Mouse (Mus musculus) limb, embryonic 11.5 days (tissue): ENCODE measurements at regions not wholly inside any gene's neighbourhood (a gene's known extent, or its start where the extent isn't known, plus 50 kb on each side); places are given as distances from the start of the nearest gene placed in this dataset.

Experiments
- ATAC-seq: fragments of 200-750 bp; cut with Nextera tagmentation; 2 replicates; pipeline ENCODE4 v1.8.0; 2017; ENCODE audit warnings: low read depth; ENCODE audit not compliant: insufficient number of reproducible peaks, low FRiP score, low TSS enrichment
- DNase-seq: peaks from one replicate; pipeline ENCODE4 v3.0.0-alpha.2; 2015; ENCODE audit warnings: low spot score
- H3K27ac ChIP-seq: fragments of 300-500 bp; sonication (generic); replicated peaks from 2 replicates; pipeline ENCODE4 v1.5.1; 2014; ENCODE audit warnings: low read depth, mild to moderate bottlenecking, low read length
- H3K27me3 ChIP-seq: fragments of 300-500 bp; sonication (generic); 2 replicates; pipeline ENCODE4 v1.6.1; 2014; ENCODE audit warnings: mild to moderate bottlenecking, low read length, mixed read lengths; ENCODE audit not compliant: control insufficient read depth, insufficient read depth
- H3K36me3 ChIP-seq: fragments of 300-500 bp; sonication (generic); 2 replicates; pipeline ENCODE4 v1.6.1; 2014; ENCODE audit warnings: mild to moderate bottlenecking, low read length, moderate library complexity, mixed read lengths; ENCODE audit not compliant: control insufficient read depth, insufficient read depth
- H3K4me1 ChIP-seq: fragments of 300-500 bp; sonication (generic); 2 replicates; pipeline ENCODE4 v1.6.1; 2014; ENCODE audit warnings: low read length, mixed read lengths; ENCODE audit not compliant: control insufficient read depth, insufficient read depth
- H3K4me2 ChIP-seq: fragments of 300-500 bp; sonication (generic); 2 replicates; pipeline ENCODE4 v1.6.1; 2014; ENCODE audit warnings: low read depth, mild to moderate bottlenecking, moderate library complexity; ENCODE audit not compliant: severe bottlenecking
- H3K4me3 ChIP-seq: fragments of 300-500 bp; sonication (generic); 2 replicates; pipeline ENCODE4 v1.5.1; 2014; ENCODE audit warnings: low read depth, low read length
- H3K9ac ChIP-seq: fragments of 300-500 bp; sonication (generic); 2 replicates; pipeline ENCODE4 v1.6.1; 2014; ENCODE audit warnings: mild to moderate bottlenecking, low read length
- H3K9me3 ChIP-seq: fragments of 300-500 bp; sonication (generic); 2 replicates; pipeline ENCODE4 v1.6.1; 2016; ENCODE audit warnings: low read length; ENCODE audit not compliant: control insufficient read depth
- WGBS: fragments of 180-500 bp; shearing (Covaris S2); extraction: QIAGEN DNeasy Blood & Tissue Kit; methylation state at CpG from one replicate; pipeline ENCODE4 v1.1.7; 2014; 5-methylcytosine and 5-hydroxymethylcytosine counted together

- ATAC-seq (no peak), DNase-seq (no peak)
- no peak overlapping the region for H3K4me3 ChIP-seq
- H3K27me3 ChIP-seq, result no peaks in the 10 kb centered on the region
- H3K27ac ChIP-seq, result no peak overlapping the region
- no peak overlapping the region for H3K4me2 ChIP-seq
- no peaks in the 10 kb centered on the region for H3K9me3 ChIP-seq
- H3K4me1 ChIP-seq, result no peaks in the 10 kb centered on the region
- no peaks in the 10 kb centered on the region for H3K36me3 ChIP-seq
- no peak overlapping the region for H3K9ac ChIP-seq
Observed at GRCm38 (mm10) chr3:60324969-60325368, 147.7 kb upstream of the Mbnl1 start.

- no peaks in the 10 kb centered on the region for H3K36me3 ChIP-seq
- H3K9me3 ChIP-seq, result no peaks in the 10 kb centered on the region
- H3K27me3 ChIP-seq, result no peaks in the 10 kb centered on the region
- no peak overlapping the region for H3K4me3 ChIP-seq
- H3K9ac ChIP-seq, result no peak overlapping the region
- no peak overlapping the region for H3K27ac ChIP-seq
- H3K4me1 ChIP-seq, result no peaks in the 10 kb centered on the region
- no peak overlapping the region for H3K4me2 ChIP-seq
- DNase-seq (no peak), ATAC-seq (no peak)
Observed at GRCm38 (mm10) chr3:60332460-60332859, 140.2 kb upstream of the Mbnl1 start.

- Histone ChIP-seq H3K27me3 (no peaks in the 10 kb centered on the region), H3K4me3 (no peak overlapping the region), H3K9me3 (no peaks in the 10 kb centered on the region), H3K36me3 (no peaks in the 10 kb centered on the region), H3K4me2 (no peak overlapping the region), H3K9ac (no peak overlapping the region), H3K27ac (no peak overlapping the region), H3K4me1 (no peaks in the 10 kb centered on the region)
- 87% methylated on average over 2 of the region's 2 CpGs for WGBS
- DNase-seq (no peak), ATAC-seq (no peak)
Observed at GRCm38 (mm10) chr3:60333669-60334068, 139.0 kb upstream of the Mbnl1 start.

- no peaks in the 10 kb centered on the region for H3K27me3 ChIP-seq
- H3K4me3 ChIP-seq, result no peak overlapping the region
- no peaks in the 10 kb centered on the region for H3K9me3 ChIP-seq
- DNase-seq (no peak), ATAC-seq (no peak)
- H3K9ac ChIP-seq, result no peak overlapping the region
- no peaks in the 10 kb centered on the region for H3K4me1 ChIP-seq
- no peak overlapping the region for H3K27ac ChIP-seq
- 89% methylated on average over 2 of the region's 2 CpGs for WGBS
- H3K4me2 ChIP-seq, result no peak overlapping the region
- no peaks in the 10 kb centered on the region for H3K36me3 ChIP-seq
Observed at GRCm38 (mm10) chr3:60334133-60334532, 138.5 kb upstream of the Mbnl1 start.

- H3K4me1 ChIP-seq, result no peaks in the 10 kb centered on the region
- no peak overlapping the region for H3K9ac ChIP-seq
- H3K36me3 ChIP-seq, result no peaks in the 10 kb centered on the region
- ATAC-seq, result no peak
- H3K27ac ChIP-seq, result no peak overlapping the region
- H3K4me3 ChIP-seq, result no peak overlapping the region
- no peaks in the 10 kb centered on the region for H3K27me3 ChIP-seq
- DNase-seq, result no peak
- no peaks in the 10 kb centered on the region for H3K9me3 ChIP-seq
- no peak overlapping the region for H3K4me2 ChIP-seq
Observed at GRCm38 (mm10) chr3:60346390-60346789, 126.2 kb upstream of the Mbnl1 start.

GRCm38 (mm10) chr3:60347049-60347448 lies 125.6 kb upstream of the Mbnl1 start:
- no peak for DNase-seq
- Histone ChIP-seq H3K27me3 (no peaks in the 10 kb centered on the region), H3K4me3 (no peak overlapping the region), H3K9me3 (no peaks in the 10 kb centered on the region), H3K4me2 (no peak overlapping the region), H3K4me1 (no peaks in the 10 kb centered on the region), H3K36me3 (no peaks in the 10 kb centered on the region), H3K27ac (no peak overlapping the region), H3K9ac (no peak overlapping the region)
- WGBS, result 73% methylated on average over 1 of the region's 1 CpGs
- no peak for ATAC-seq

GRCm38 (mm10) chr3:60371176-60371965 lies 101.3 kb upstream of the Mbnl1 start:
- Histone ChIP-seq H3K4me2 (no peak overlapping the region), H3K27me3 (no peaks in the 10 kb centered on the region), H3K9me3 (no peaks in the 10 kb centered on the region), H3K27ac (no peak overlapping the region), H3K9ac (no peak overlapping the region), H3K4me1 (no peaks in the 10 kb centered on the region), H3K4me3 (no peak overlapping the region), H3K36me3 (no peaks in the 10 kb centered on the region)
- WGBS, result 89% methylated on average over 2 of the region's 2 CpGs
- no peak for DNase-seq
- ATAC-seq, result no peak

- DNase-seq (no peak), ATAC-seq (no peak)
- H3K4me1 ChIP-seq, result no peaks in the 10 kb centered on the region
- H3K9ac ChIP-seq, result no peak overlapping the region
- no peaks in the 10 kb centered on the region for H3K36me3 ChIP-seq
- H3K4me3 ChIP-seq, result no peak overlapping the region
- no peak overlapping the region for H3K4me2 ChIP-seq
- no peak overlapping the region for H3K27ac ChIP-seq
- no peaks in the 10 kb centered on the region for H3K27me3 ChIP-seq
- H3K9me3 ChIP-seq, result no peaks in the 10 kb centered on the region
- WGBS, result 88% methylated on average over 1 of the region's 1 CpGs
Observed at GRCm38 (mm10) chr3:60373662-60374061, 99.0 kb upstream of the Mbnl1 start.

GRCm38 (mm10) chr3:60388593-60388992 lies 84.0 kb upstream of the Mbnl1 start:
- H3K9ac ChIP-seq, result no peak overlapping the region

More at GRCm38 (mm10) chr3:60388593-60388992, 84.0 kb upstream of the Mbnl1 start:
- H3K27me3 ChIP-seq, result no peaks in the 10 kb centered on the region
- H3K9me3 ChIP-seq, result no peaks in the 10 kb centered on the region
- no peak overlapping the region for H3K27ac ChIP-seq
- 71% methylated on average over 2 of the region's 2 CpGs for WGBS
- H3K4me1 ChIP-seq, result no peaks in the 10 kb centered on the region
- DNase-seq (no peak), ATAC-seq (no peak)
- no peaks in the 10 kb centered on the region for H3K36me3 ChIP-seq
- no peak overlapping the region for H3K4me3 ChIP-seq
- no peak overlapping the region for H3K4me2 ChIP-seq
